Mouse (Mus musculus): ENCODE results near the gene Nrarp.

Nrarp gene

GRCm38 (mm10) chr2:25180478-25180903, at the start of gene Nrarp:
Gene Nrarp, plus strand, starts transcription at chr2:25180758.
- peak; percentile 82 for DNase-seq

GRCm38 (mm10) chr2:25131601-25132000, 49.0 kb upstream of the Nrarp start:
- no peak for DNase-seq

- no peak for DNase-seq
Measured at GRCm38 (mm10) chr2:25137832-25138231, 42.7 kb upstream of the Nrarp start.

GRCm38 (mm10) chr2:25141185-25141584, 39.4 kb upstream of the Nrarp start:
- no peak for DNase-seq

- no peak for DNase-seq
Measured at GRCm38 (mm10) chr2:25141921-25142320, 38.6 kb upstream of the Nrarp start.

GRCm38 (mm10) chr2:25145346-25145745, 35.2 kb upstream of the Nrarp start:
- DNase-seq, result no peak

- no peak for DNase-seq
Measured at GRCm38 (mm10) chr2:25147398-25147797, 33.2 kb upstream of the Nrarp start.

- no peak for DNase-seq
Measured at GRCm38 (mm10) chr2:25147892-25148291, 32.7 kb upstream of the Nrarp start.

- DNase-seq, result no peak
Measured at GRCm38 (mm10) chr2:25149643-25150042, 30.9 kb upstream of the Nrarp start.

GRCm38 (mm10) chr2:25151280-25151956, 29.1 kb upstream of the Nrarp start:
- no peak for DNase-seq

GRCm38 (mm10) chr2:25156177-25156576, 24.4 kb upstream of the Nrarp start:
- no peak for DNase-seq

- no peak for DNase-seq
Measured at GRCm38 (mm10) chr2:25156990-25157389, 23.6 kb upstream of the Nrarp start.

- no peak for DNase-seq
Measured at GRCm38 (mm10) chr2:25157655-25158054, 22.9 kb upstream of the Nrarp start.

- DNase-seq, result no peak
Measured at GRCm38 (mm10) chr2:25167481-25167880, 13.1 kb upstream of the Nrarp start.

- DNase-seq, result no peak
Measured at GRCm38 (mm10) chr2:25167919-25168664, 12.5 kb upstream of the Nrarp start.

GRCm38 (mm10) chr2:25168665-25168978, 11.9 kb upstream of the Nrarp start:
- DNase-seq, result no peak

- DNase-seq, result no peak
Measured at GRCm38 (mm10) chr2:25169778-25170177, 10.8 kb upstream of the Nrarp start.

GRCm38 (mm10) chr2:25170326-25171100, 10.0 kb upstream of the Nrarp start:
- DNase-seq, result no peak

- no peak for DNase-seq
Measured at GRCm38 (mm10) chr2:25171101-25171768, 9.3 kb upstream of the Nrarp start.

GRCm38 (mm10) chr2:25171769-25172153, 8.8 kb upstream of the Nrarp start:
- DNase-seq, result no peak

GRCm38 (mm10) chr2:25172629-25173028, 7.9 kb upstream of the Nrarp start:
- no peak for DNase-seq

- no peak for DNase-seq
Measured at GRCm38 (mm10) chr2:25173821-25174220, 6.7 kb upstream of the Nrarp start.

Measured in cerebellum, adult 8-10 months (tissue).